Mouse (Mus musculus) liver, postnatal 0 days (tissue): ENCODE measurements around the gene Lysmd2.

Experiments used
- CTCF ChIP-seq: sonication (generic); IDR thresholded peaks from 2 replicates; pipeline ENCODE4 v1.5.1; 2016; ENCODE audit warnings: antibody characterized with exemption, low read depth
- EP300 ChIP-seq: IDR thresholded peaks from 2 replicates; pipeline ENCODE4 v1.6.1; 2016; ENCODE audit warnings: antibody characterized with exemption, low read depth, mild to moderate bottlenecking

DNA sequence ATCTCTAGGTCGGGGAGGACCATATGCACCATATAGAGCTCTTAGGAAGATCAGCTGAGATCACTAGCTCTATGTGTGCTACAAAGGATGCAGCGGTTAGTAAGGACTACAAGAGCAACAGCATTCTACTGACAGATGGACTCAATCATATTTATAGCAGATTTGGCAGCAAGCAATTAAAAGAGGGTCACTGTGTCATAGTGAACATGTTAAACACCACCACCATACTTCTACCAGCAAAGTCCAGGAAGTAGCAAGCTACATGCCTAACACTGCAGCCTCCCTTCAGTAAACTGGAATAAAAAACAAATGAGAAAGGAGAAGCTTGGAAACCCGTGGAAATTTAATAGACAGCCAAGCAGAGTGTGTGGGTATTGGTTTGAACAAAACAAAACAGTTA lies 9.0 kb upstream of the Lysmd2 start:
- TF ChIP-seq CTCF (no peak), EP300 (no peak)
